Mouse (Mus musculus) kidney, embryonic 15.5 days (tissue): Measurements from ENCODE around the gene Surf2. TPM values are rescaled to one million over a fixed set of nuclear protein-coding genes. Genes with fewer than 3 reads are reported as not detected.

Experiments
- polyA plus RNA-seq: library from polyadenylated mRNA; unstranded; fragments of >200 nt; fragmentation: Nextera tagmentation; extraction: Ambion mirVana; gene quantifications from 2 replicates; pipeline ENCODE4 v1.2.1, GENCODE M21; 2015

The Surf2 gene
- polyA plus RNA-seq, 1 experiment from 2014 or later = 46.4 TPM

Other genes with a start within 250 kb of the Surf2 start
- gene Lcn4, start 245.1 kb upstream of the Surf2 start, polyA plus RNA-seq = not detected in 2 replicates
- not detected in 2 replicates for gene Abo, start 51.4 kb upstream of the Surf2 start, polyA plus RNA-seq
- gene Surf6, start 13.5 kb upstream of the Surf2 start, polyA plus RNA-seq = 31.2 and 31.5 TPM in 2 replicates
- gene Med22, start 5.7 kb upstream of the Surf2 start, polyA plus RNA-seq = 56.0 and 59.0 TPM in 2 replicates
- 640 and 684 TPM in 2 replicates for gene Rpl7a, start 5.6 kb upstream of the Surf2 start, polyA plus RNA-seq
- 55.2 and 58.1 TPM in 2 replicates for gene Surf1, start 163 bp downstream of the Surf2 start, polyA plus RNA-seq
- gene Surf4, start 17.6 kb downstream of the Surf2 start, polyA plus RNA-seq = 224 and 227 TPM in 2 replicates
- 0.08 TPM in 1 of 2 replicates, not detected in the other for gene Stkld1, start 17.7 kb downstream of the Surf2 start, polyA plus RNA-seq
- 49.7 and 50.1 TPM in 2 replicates for gene Rexo4, start 48.0 kb downstream of the Surf2 start, polyA plus RNA-seq
- 0.06 and 0.26 TPM in 2 replicates for gene Adamts13, start 57.0 kb downstream of the Surf2 start, polyA plus RNA-seq
- 61.0 and 66.1 TPM in 2 replicates for gene Cacfd1, start 93.6 kb downstream of the Surf2 start, polyA plus RNA-seq
- gene Slc2a6, start 111.6 kb downstream of the Surf2 start, polyA plus RNA-seq = 0.31 and 0.96 TPM in 2 replicates
- gene Mymk, start 155.8 kb downstream of the Surf2 start, polyA plus RNA-seq = 3.4 and 5.3 TPM in 2 replicates
- 1.3 and 1.7 TPM in 2 replicates for gene Adamtsl2, start 163.0 kb downstream of the Surf2 start, polyA plus RNA-seq
- gene Fam163b, start 226.1 kb downstream of the Surf2 start, polyA plus RNA-seq = 0.18 and 0.30 TPM in 2 replicates
- gene Dbh, start 248.9 kb downstream of the Surf2 start, polyA plus RNA-seq = 3.5 and 19.1 TPM in 2 replicates